Mouse (Mus musculus): Measurements from ENCODE around the gene Stac. TPM values are rescaled to one million over a fixed set of nuclear protein-coding genes. Genes with fewer than 3 reads are reported as not detected.

Stac gene
- polyA plus RNA-seq (2017; shearing (Covaris generic)): not detected

DNA sequence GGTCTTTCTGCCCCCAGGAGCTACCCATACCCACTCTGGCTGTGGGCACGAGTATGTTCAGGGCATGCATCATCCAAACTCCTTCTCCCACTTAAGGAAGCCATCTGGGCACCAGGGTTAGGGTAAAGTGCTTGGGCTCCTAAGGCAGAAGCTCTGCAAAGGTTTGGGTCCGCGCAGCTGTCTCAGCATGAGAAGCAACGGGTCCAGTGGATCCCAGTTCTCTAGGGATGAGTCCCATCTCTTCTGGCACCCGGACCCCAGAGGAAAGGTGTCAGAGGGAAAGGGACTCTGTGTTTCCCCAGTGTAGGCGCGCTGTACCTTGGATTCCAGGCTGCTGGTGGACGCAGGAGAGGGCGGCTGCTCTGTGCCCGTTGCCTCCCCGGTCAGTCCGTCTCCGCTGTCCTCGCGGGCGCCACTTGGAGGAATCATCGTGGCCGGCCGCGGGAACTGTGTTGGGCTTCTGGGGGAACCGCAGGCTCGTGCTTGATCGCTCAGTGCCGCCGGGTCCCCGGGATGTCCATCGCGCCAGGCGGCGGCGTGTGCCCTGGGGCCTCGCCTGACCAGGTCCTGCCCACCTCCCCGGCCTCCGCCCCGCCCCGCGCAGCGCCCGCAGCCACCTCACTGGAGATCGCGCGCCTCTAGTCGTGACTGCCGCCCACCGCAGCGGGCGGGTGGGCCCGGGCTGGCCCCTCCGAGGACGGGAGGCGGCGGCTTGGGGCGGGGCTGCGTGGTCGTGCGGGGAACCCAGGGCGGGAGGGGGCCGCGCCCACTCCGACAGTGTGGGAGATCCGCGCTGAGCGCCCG is at the start of gene Stac:
Stac (minus strand) TSS at position 669 of the 804 bp plus-strand sequence.

